Mouse (Mus musculus) embryo, embryonic 9.5 days (tissue): ENCODE results near the gene Mrps27.

Source experiments
- DNase-seq: peaks from one replicate; pipeline ENCODE4 v3.0.0-alpha.2; 2017; ENCODE audit errors: extremely low spot score

Mrps27 gene

DNA sequence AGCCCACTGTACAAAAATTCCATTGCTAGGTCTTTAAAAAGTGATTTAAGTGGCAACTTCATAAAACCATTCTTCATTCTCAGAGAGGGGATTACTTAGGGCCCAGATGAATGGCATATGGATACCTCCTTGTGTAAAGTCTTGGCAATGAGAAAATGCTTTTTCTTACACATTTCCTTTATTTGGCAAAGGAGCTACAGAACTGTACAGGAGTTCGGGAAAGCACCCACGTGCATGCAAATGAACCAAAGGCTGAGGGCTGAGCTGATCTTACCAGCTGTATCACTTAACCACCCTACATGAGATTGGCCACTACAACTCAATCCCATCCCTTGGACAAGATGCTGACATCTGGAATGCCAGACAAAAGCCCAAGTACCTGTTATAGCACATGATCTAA is 95.6 kb downstream of the Mrps27 start:
- DNase-seq = no peak

DNA sequence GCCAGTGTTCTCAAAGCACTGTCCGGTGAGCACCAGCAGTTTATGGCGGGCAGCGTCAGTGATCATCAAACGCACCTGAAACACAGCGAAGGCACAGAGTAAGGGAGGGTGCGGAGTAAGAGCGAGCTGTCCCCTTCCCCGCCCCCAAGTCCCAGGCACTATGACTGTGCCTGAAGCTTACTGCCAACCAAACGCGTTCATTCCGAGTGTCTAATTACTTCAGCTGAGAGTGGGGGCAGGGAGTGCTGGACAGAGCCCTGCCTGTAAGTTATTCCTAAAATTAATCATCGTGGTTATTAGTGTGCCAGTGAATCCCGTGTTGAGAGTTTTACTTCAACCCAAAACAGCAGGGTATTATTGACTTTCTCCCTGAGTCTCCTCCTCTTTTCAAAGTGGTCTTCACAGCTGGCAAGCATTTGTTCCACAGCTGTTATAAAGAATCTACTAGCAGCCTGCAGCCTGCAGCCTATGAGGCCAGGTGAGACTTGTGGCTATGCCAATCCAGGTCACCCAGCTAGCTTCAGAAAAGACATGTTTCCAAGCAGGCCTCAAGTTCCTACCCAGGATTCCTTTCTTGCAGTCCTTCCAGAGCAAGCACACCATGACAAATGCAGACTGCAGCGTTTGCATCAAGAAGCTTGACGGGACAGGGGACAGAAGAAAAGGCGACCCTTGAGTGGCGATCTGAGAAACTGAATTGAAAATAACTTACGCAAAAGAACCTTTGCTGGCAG is 97.3 kb downstream of the Mrps27 start:
- no peak for DNase-seq

DNA sequence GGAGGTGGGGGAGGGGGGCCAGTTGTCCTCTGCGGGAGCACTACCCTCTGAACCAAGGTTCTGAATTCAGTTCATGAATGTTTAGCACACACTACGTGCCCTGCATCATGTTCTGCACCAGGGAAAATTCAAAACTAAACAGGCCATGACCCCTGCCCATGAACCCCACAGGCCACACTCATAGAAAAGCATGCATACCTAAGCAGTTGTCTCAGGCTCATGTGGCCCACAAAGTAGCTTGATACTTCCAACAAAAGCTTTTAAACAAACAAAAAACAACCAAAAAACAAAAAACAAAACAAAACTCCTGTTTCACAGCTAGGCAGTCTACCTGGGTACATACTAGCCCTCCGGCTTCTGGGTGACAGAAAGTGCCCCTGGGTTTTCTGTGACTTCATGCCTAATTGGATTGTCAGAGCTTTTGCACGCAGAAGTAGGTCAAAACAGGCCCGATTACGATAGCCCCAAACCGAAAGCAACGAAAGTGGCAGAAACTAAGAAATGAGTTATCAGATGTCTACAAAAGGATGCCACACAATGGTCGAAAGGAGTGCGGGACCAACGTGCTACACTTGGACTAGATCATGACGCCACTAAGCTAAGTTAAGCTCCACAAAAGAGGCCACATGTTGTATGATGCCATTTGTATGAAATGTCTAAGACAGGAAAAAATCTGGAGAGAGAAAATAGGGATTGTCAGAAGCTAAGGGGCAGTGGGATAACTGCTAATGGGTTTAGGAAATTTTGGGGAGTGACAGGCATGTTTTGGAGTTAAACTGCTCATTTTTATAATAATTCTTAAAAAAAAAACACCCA is 98.1 kb downstream of the Mrps27 start:
- DNase-seq = no peak

DNA sequence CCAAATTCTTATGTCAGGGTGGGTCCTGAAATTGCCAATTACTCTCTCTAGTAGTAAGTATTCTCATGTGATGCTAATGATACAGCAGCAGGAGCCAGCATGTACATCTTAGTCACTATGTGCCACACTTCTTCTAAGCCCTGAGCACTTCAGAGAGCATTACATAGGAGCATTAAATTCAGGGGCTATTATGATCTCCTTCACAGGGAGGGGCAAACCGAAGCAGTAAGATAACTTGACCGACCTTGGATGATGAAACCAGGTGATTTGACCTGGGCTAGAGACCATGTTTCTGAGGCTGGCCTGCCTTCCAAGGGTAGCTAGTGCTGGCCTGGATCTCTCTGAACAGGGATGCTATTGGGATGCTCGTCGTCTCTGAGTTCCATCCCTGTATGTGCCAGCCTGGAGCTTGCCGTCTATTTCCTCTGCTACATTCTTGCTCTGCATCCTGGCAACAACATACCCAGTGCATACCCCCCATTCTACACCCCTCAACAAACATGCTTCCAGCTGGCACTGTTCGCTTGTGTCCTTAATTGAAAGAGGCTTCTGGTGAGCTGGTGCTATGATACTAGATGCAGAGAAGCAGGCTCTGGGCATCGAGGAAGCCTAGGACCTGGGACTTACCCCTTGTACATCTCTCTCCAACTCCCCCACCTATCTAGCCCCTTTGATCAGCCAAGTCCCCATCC is 99.0 kb downstream of the Mrps27 start:
- DNase-seq = no peak

DNA sequence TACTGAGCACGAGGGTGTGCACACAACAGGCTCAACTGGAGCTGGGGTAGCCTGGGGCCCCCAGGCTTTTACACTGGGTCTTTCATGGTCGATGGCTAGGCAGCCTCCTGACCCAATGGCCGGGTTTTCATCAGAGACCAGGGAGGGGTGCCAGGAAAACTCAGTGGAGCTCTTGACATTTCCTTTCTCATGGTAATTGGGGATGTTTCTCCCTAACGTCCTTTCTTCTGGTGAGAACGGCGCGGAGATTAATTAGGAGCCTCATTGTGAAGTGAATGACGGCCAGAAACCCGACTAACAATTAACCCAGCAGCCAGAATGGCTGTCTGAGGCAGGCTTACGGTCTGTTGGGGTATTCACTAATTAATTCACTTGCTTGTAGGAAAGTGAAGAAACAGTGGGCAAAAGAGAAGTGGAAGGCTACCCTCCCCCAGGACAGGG is 99.9 kb downstream of the Mrps27 start:
- peak; percentile 78 for DNase-seq

DNA sequence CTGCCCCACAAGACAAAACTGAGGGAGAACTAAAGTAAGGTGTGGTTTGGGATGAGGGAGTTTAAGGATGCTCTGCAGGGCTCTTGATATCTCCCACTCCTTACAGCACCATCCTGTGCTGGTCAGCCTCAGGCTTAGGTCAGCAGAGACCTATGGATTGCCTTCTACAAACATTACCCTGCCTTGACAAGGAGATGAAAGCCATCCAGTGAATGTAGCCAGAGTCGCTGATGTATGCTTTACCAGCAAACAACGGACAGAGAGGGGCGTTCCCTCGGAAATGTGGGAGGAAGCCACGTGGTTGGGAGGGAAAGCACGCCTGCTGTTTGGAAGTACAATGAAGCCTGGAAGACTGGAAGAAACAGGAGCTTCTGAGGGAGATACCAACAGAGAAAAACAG is 100.3 kb downstream of the Mrps27 start:
- no peak for DNase-seq

DNA sequence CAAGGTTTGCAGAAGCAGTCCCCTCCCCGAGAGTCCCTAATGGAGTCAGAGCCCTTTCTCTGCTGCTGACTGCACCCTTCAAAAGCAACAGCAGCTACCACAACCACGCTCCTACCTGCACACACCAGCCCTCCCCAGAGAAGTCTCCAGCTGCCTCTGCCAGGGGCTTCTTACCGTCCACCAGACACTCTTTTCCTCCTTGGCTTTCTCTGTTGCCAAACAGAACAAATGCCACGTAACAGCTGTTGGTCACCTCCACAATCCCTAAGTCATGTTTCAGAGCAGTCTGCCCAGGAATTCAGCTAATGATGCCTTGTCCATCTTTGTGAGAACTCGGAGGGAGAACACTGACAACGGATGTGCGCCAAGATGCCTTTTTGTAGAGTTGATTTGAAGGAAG is 102.4 kb downstream of the Mrps27 start:
- no peak for DNase-seq

DNA sequence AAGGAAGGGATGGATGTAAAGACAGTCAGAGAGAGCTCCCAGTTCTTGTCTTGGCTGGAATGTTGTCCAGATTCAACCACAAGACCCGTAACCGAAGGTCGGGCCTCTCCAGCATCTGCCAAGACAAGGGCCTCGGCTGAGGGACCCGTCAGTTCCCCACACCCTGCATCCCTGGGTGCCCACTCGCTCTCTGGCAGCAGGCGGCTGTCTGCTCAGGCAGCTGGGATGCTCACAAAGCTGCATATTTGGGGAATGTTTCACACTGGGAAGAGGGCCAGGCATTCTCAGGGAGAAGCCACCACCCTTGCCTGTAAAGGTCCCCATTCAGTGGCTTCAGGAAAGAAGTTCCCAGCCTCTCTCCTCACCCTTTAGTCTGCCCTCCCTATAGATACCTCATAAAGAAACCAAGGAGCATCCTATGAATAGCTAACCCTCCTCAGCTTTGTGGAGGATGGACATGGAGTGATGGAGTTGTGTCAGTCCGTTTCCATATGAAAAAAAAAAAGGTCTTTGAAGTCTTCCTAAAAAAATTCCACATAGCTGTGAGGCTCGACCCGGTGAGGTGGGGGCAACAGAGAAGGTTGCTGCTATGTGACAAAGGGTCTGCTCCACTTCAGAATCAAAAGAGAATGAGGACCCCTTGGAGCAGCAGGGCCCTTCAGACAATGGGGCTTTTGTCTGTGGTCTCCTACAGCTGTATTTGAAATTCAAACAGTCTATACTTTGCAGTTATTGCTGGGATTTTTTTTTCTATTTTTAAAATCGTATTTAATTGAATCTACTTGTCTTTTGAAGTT is 103.0 kb downstream of the Mrps27 start:
- DNase-seq = peak; percentile 22

DNA sequence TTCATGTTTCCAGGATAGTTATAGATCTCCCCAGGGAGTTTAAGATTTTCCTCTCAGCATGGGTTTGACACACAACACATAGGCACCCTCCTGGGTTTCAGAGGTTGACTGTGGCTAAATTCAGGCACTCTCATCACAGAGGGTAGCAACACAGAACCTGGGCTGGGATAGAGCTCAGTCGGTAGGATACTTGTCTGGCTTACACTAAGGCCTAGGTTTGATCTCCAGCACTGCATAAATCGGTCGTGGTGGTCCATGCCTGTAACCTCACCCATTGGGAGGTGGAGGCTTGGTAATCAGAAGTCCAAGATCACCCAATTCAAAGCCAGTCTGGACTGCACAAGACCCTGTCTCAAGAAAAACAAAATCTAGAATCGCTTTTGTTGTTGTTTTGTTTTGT is 103.7 kb downstream of the Mrps27 start:
- DNase-seq = peak; percentile 20

DNA sequence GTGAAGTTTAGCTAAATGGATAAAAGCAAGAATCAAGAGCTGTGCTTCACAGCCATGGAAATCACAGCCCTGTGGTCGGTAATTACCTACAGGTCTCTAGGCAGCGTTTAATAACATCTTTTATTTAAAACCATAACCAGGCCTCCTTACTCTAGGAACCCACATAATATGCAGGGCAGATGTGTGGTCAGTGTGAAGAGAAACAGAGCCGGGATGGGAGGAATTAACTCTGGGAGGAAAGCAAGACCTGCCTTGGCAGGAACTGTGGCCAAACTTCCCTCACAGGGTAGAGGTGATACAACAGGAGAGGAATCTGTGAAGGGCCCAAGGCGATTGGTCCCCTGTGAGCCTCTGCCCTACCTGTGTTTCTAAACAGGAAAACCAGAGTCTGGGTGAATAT is 105.0 kb downstream of the Mrps27 start:
- DNase-seq = no peak

DNA sequence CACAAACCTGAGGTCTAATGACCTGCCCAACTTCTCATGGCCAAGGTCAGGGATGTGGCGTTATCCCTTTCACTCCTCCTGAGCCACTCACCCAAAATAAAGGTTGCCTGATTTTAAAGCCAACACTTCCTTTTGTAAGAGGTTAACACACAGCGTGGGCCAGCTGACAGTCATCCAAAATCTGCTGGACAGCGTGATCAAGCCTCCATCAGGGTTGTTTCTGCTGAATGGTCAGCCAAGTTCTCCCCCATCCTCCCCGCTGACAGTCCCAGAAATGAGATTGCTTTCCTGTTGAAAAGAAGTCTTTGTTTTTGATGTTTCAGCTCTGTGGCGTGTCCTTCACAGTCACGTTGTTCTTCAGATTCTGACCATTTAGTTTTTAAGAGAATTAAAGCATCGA is 106.2 kb downstream of the Mrps27 start:
- no peak for DNase-seq

DNA sequence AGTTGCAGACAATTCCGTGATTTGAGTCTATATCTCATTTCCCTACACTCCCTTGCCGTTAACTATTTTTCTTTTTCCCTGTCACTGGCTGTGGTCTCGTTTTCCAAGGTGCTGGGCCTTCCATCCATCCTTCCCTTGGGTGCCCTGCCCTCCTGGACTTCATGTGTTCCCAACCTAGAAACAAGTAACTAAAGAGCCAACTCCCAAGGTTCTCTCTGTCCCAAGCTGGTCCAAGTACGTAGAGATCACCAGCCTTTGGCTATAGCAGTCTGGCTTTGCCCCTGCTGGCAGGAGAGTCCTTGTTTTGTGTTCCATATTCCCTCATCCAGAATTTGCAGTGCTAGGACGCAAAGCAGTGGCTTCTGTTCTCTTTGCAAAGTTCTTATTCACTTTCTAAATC is 106.7 kb downstream of the Mrps27 start:
- no peak for DNase-seq

DNA sequence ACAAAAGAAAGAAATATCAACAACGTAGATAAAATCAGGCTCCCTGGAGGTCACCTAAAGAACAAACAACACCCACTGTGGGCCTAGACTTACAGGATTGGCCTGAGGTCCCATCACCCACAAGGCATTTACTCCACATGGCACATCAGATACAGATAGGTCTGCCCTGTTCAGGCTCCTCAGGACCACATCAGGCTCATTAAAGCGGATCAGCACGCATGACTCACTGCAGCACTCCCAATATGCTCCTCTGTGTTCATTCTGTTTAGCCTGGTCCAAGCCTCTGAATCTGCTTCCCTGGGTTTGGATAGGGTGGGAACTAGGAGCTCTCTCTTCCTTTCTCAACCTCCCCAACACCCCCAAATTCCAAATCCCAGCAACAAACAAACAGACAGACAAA is 107.9 kb downstream of the Mrps27 start:
- DNase-seq = no peak

DNA sequence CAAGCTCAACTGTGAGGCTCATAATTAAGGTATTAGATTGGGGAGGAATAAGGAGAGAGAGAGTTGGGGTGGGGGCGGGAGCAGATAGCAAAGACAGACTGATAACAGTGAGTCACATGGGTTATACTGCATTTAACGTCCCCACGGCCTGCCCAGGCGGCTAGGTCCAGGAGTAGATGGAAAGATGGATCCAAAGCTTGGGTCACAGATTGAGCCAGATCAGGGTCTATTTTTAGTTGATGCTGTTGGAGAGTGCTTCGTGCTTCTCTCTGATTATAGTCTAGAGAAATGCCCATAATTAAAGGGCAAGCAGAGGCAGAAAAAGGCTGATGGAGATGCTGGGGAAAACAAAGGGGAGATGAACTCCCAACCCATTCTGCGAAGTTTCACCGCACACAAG is 110.4 kb downstream of the Mrps27 start:
- no peak for DNase-seq

DNA sequence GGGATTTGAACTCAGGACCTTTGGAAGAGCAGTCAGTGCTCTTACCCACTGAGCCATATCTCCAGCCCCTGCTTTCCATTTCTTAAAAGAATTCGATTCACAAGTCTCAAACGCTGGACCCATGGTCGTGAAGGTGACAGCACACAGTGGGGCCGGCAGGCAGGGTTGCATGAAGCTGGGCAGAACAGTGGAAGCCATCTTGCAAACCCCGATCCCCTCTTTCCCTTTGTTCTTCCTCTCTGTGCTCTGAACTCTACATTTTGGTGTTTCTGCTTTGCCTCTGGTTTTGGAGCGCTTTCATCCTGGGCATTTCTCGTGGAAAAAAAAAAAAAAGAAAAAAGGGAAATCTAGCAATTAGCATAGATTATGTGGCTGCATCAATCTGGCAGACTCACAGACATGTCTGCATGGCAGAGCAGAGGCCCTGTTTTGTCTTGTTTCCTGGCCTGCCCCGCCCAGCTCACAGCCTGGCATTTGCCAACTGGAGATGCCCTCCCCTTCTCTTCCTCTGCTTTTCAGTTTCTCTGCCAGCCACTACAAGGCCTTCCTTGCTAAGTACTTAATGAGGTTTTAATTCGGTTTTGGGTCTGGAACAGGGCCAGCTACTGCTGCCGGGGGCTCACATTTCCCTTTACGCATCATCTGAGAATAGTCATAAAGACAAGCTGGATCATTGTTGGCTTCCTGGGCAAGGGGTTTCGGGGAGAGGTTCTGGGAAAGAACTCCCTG is 114.2 kb downstream of the Mrps27 start:
- no peak for DNase-seq

DNA sequence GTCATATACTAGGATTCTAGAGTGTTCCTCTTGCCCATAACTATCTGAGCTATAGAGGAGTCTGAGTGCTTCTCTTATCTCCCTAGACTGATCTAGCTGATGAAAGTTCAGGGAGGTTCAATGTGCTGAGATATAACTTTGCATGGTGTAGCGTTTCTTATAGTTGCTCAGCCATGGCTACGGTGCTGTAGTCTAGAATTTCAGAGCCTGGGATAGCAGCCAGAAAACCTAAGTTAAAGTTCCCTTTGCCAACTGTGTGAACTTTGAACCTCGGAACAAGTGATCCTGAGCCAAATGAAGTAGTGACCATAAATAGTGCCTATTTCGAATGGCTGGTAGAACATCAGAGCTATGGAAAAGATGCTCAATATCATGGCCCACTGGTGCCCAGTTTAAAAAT is 115.0 kb downstream of the Mrps27 start:
- no peak for DNase-seq

DNA sequence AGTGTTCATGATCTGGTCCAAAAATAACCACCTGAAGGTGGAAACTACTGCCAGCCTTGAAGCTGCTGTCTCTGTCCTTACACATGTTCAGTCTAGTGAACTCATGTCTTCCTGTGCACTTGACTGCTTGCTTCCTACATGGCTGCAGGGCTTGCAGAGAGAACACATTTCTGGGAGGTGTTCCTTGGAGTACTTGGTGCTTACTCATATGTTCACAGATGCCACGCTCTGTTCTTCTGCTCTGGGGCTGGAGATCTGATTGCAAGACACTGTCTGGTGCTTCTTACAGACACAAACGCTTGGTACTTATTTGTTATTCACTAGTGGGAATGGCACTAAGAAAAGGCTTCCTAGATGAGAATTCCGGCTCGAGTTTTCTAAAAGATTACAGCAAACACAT is 117.3 kb downstream of the Mrps27 start:
- DNase-seq = no peak

DNA sequence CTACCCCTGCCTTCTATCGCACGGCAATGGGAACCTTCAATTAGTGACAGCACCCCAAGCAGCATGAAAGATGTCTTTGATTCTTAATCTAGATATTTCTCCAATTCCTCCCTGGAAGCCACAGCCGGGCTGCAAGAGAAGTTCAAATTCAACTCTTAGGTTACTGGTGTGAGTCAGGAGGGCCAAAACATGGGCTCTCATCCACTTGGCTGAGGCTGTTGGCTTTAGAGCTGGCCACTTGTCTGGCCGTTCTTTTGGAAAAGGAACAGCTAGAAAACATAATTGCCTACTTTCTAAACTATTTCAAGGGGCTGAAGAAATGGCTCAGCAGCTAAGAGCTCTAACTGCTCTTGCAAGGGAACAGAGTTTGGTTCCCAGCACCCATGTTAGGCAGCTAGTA is 120.0 kb downstream of the Mrps27 start:
- DNase-seq = no peak
